Mouse (Mus musculus) liver, postnatal 0 days (tissue): ENCODE measurements at regions not wholly inside any gene's neighbourhood (a gene's known extent, or its start where the extent isn't known, plus 50 kb on each side); places are given as distances from the start of the nearest gene placed in this dataset.

Experiments used
- ATAC-seq: fragments of 200-750 bp; cut with Nextera tagmentation; 2 replicates; pipeline ENCODE4 v1.8.0; 2017; ENCODE audit warnings: mild to moderate bottlenecking, moderate library complexity
- DNase-seq: peaks from one replicate; pipeline ENCODE4 v3.0.0-alpha.2; 2016
- H3K27ac ChIP-seq: fragments of 300-500 bp; sonication (generic); 2 replicates; pipeline ENCODE4 v1.5.1; 2014; ENCODE audit warnings: antibody characterized with exemption, moderate library complexity, mild to moderate bottlenecking, low read depth
- H3K27me3 ChIP-seq: fragments of 300-500 bp; sonication (generic); 2 replicates; pipeline ENCODE4 v1.6.1; 2014; ENCODE audit warnings: low read length, control low read depth, mixed read lengths; ENCODE audit not compliant: insufficient read depth
- H3K36me3 ChIP-seq: fragments of 300-500 bp; sonication (generic); replicated peaks from 2 replicates; pipeline ENCODE4 v1.6.1; 2014; ENCODE audit warnings: mild to moderate bottlenecking, control low read depth, low read length, moderate library complexity, mixed read lengths; ENCODE audit not compliant: insufficient read depth
- H3K4me1 ChIP-seq: fragments of 300-500 bp; sonication (generic); 2 replicates; pipeline ENCODE4 v1.6.1; 2014; ENCODE audit warnings: antibody characterized with exemption, mild to moderate bottlenecking, control low read depth; ENCODE audit not compliant: insufficient read depth
- H3K4me2 ChIP-seq: fragments of 300-500 bp; sonication (generic); 2 replicates; pipeline ENCODE4 v1.6.1; 2014; ENCODE audit warnings: low read depth, mild to moderate bottlenecking, low read length, moderate library complexity, mixed read lengths
- H3K4me3 ChIP-seq: fragments of 300-500 bp; sonication (generic); 2 replicates; pipeline ENCODE4 v1.5.1; 2014; ENCODE audit warnings: low read depth, low read length
- H3K9ac ChIP-seq: fragments of 300-500 bp; sonication (generic); replicated peaks from 2 replicates; pipeline ENCODE4 v1.6.1; 2014; ENCODE audit warnings: mild to moderate bottlenecking, moderate library complexity
- H3K9me3 ChIP-seq: fragments of 300-500 bp; sonication (generic); 2 replicates; pipeline ENCODE4 v1.6.1; 2016; ENCODE audit warnings: mild to moderate bottlenecking, control low read depth, low read length, mixed read lengths
- CTCF ChIP-seq: sonication (generic); IDR thresholded peaks from 2 replicates; pipeline ENCODE4 v1.5.1; 2016; ENCODE audit warnings: antibody characterized with exemption, low read depth
- EP300 ChIP-seq: IDR thresholded peaks from 2 replicates; pipeline ENCODE4 v1.6.1; 2016; ENCODE audit warnings: antibody characterized with exemption, low read depth, mild to moderate bottlenecking
- WGBS: fragments of 180-500 bp; shearing (Covaris S2); extraction: QIAGEN DNeasy Blood & Tissue Kit; methylation state at CpG from one replicate; pipeline ENCODE4 v1.1.7; 2014; ENCODE audit not compliant: insufficient replicate concordance; 5-methylcytosine and 5-hydroxymethylcytosine counted together

GRCm38 (mm10) chr2:171279319-171279718 is 547.7 kb downstream of the Dok5 start:
- TF ChIP-seq EP300 (no peak), CTCF (no peak)
- Histone ChIP-seq H3K27ac (no peak overlapping the region), H3K36me3 (no peaks in the 10 kb centered on the region), H3K4me2 (no peak overlapping the region), H3K9ac (no peak overlapping the region), H3K9me3 (no peaks in the 10 kb centered on the region; the same call in 1 of the 2 replicates), H3K4me3 (no peak overlapping the region), H3K27me3 (no peaks in the 10 kb centered on the region), H3K4me1 (no peaks in the 10 kb centered on the region)
- ATAC-seq (no peak), DNase-seq (no peak)
- WGBS, result 76% methylated on average over 3 of the region's 3 CpGs

DNA sequence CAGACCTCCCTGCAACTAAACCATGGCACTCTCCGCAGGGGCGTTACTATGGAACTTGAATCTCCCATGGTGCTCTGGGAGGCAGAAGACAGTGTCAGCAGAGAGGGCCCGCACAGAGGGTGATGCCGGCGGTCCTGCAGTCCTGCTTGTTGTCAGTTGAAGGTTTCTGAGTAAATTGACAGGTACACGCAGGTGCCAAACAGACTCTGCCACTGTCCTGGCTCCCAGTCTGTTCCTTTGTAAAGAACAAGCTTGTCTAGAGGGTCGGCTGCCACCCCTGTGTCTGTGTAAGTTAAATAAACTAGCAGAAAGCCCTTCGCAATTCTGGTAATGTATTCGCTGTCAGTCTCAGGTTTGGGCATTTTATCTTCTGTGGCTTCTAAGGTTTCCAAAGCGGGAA is 521.6 kb downstream of the Dok5 start:
- Histone ChIP-seq H3K27ac (no peak overlapping the region), H3K9me3 (no peaks in the 10 kb centered on the region), H3K4me1 (no peaks in the 10 kb centered on the region), H3K27me3 (no peaks in the 10 kb centered on the region), H3K4me2 (no peak overlapping the region), H3K4me3 (no peak overlapping the region), H3K36me3 (no peaks in the 10 kb centered on the region), H3K9ac (no peak overlapping the region)
- no peak for DNase-seq
- no peak for ATAC-seq
- WGBS, result 45% methylated on average over 10 of the region's 10 CpGs
- no peak for TF ChIP-seq CTCF
- no peak for TF ChIP-seq EP300

GRCm38 (mm10) chr2:171245391-171245790 is 513.8 kb downstream of the Dok5 start:
- DNase-seq (no peak), ATAC-seq (no peak)
- Histone ChIP-seq H3K27ac (no peak overlapping the region), H3K4me2 (no peak overlapping the region), H3K36me3 (no peaks in the 10 kb centered on the region), H3K9me3 (no peaks in the 10 kb centered on the region), H3K4me1 (no peaks in the 10 kb centered on the region), H3K4me3 (no peak overlapping the region), H3K9ac (no peak overlapping the region), H3K27me3 (no peaks in the 10 kb centered on the region)
- whole genome bisulfite sequencing, result 43% methylated on average over 4 of the region's 4 CpGs
- TF ChIP-seq CTCF (no peak), EP300 (no peak)

DNA sequence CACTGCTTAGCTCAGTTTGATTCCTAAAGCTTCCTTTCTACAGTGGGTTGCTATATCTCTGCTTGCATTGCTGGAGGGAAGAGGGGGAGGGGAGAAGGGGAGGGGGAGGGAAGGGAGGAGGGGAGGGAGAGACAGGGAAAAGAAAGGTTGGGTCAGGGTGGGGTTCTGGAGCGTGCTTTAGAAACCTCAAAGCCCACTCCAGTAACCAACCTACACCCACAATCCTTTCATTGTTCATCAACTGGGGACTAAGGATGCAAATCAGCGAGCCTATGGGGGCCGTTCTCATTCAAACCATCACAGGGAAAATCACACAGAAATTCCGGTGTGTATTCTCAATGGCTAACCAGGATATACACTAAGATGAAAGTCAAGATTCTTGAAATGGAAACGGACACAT is 510.7 kb downstream of the Dok5 start:
- DNase-seq (no peak), ATAC-seq (no peak)
- Histone ChIP-seq H3K9me3 (no peaks in the 10 kb centered on the region), H3K27me3 (no peaks in the 10 kb centered on the region), H3K36me3 (no peaks in the 10 kb centered on the region), H3K4me3 (no peak overlapping the region), H3K4me1 (no peaks in the 10 kb centered on the region), H3K27ac (no peak overlapping the region), H3K4me2 (no peak overlapping the region), H3K9ac (no peak overlapping the region)
- whole genome bisulfite sequencing, result 73% methylated on average over 5 of the region's 5 CpGs
- TF ChIP-seq CTCF, result no peak
- TF ChIP-seq EP300, result no peak

GRCm38 (mm10) chr2:171237276-171237960 is 505.8 kb downstream of the Dok5 start:
- TF ChIP-seq EP300 (no peak), CTCF (no peak)
- Histone ChIP-seq H3K4me2 (no peak overlapping the region), H3K9ac (no peak overlapping the region), H3K27ac (no peak overlapping the region), H3K36me3 (no peaks in the 10 kb centered on the region), H3K27me3 (no peaks in the 10 kb centered on the region), H3K4me1 (no peaks in the 10 kb centered on the region), H3K4me3 (no peak overlapping the region), H3K9me3 (no peaks in the 10 kb centered on the region)
- ATAC-seq (no peak), DNase-seq (no peak)
- 64% methylated on average over 8 of the region's 8 CpGs for WGBS

GRCm38 (mm10) chr2:171232812-171233211 is 501.2 kb downstream of the Dok5 start:
- TF ChIP-seq CTCF (peak; percentile 10; the same call in 1 of the 2 replicates), EP300 (no peak)
- Histone ChIP-seq H3K36me3 (no peaks in the 10 kb centered on the region), H3K9ac (no peak overlapping the region), H3K4me2 (no peak overlapping the region), H3K27ac (no peak overlapping the region), H3K4me1 (no peaks in the 10 kb centered on the region), H3K4me3 (no peak overlapping the region), H3K9me3 (no peaks in the 10 kb centered on the region), H3K27me3 (no peaks in the 10 kb centered on the region)
- no peak for ATAC-seq
- no peak for DNase-seq
